Comparison of ENCODE assay signal across 9 mouse cellular contexts in genomic region chr6:141333245-141333644, GRCm38 (mm10).
DNase-seq lines count a peak whose midpoint lies in the region; ATAC-seq and TF ChIP-seq lines count a peak whose summit lies in the region.
"Had no signal": no experiment of that assay in that cellular context is flagged by ENCODE, and none has a peak within 500 bp of the region (broad histone marks: within the 10 kb centered on the region; RNA-seq: fewer than 3 reads in every experiment).

No protein-coding gene starts in this region.

- no peak for TF ChIP-seq CTCF in kidney, postnatal 0 days (IDR thresholded peaks at IDR 0.05; ENCODE audit: low read depth)
- no peak for TF ChIP-seq CTCF in forebrain, postnatal 0 days (IDR thresholded peaks at IDR 0.05; ENCODE audit: low read depth)

- no peak overlapping the region for H3K27ac ChIP-seq in limb, embryonic 11.5 days (replicated peaks; ENCODE audit: low read depth, low read length)
- no peak overlapping the region for H3K27ac ChIP-seq in limb, embryonic 10.5 days
- H3K27ac ChIP-seq in kidney, postnatal 0 days, result no peak overlapping the region
- H3K27ac ChIP-seq in forebrain, postnatal 0 days (ENCODE audit: low read depth, low read length), result no peak overlapping the region
- H3K27ac ChIP-seq in midbrain, embryonic 10.5 days (replicated peaks), result no peak overlapping the region

- ATAC-seq in limb, embryonic 11.5 days (ENCODE audit: insufficient number of reproducible peaks, low FRiP score, low TSS enrichment, low read depth), result peak; percentile 47; the same call in 1 of the 2 replicates
- ATAC-seq in kidney, postnatal 0 days (replicated peaks; ENCODE audit: low FRiP score, low read depth), result peak; percentile 83; the same call in 1 of the 2 replicates
- no peak for ATAC-seq in forebrain, postnatal 0 days

- H3K4me3 ChIP-seq in limb, embryonic 11.5 days (ENCODE audit: low read depth, low read length), result no peak overlapping the region
- no peak overlapping the region for H3K4me3 ChIP-seq in limb, embryonic 10.5 days
- no peak overlapping the region for H3K4me3 ChIP-seq in kidney, postnatal 0 days (replicated peaks; ENCODE audit: low read depth, low read length)
- no peak overlapping the region for H3K4me3 ChIP-seq in forebrain, postnatal 0 days (ENCODE audit: low read depth, low read length)
- H3K4me3 ChIP-seq in midbrain, embryonic 10.5 days, result no peak overlapping the region

- H3K27me3 ChIP-seq in limb, embryonic 11.5 days (ENCODE audit: control insufficient read depth, insufficient read depth, low read length), result no peaks in the 10 kb centered on the region
- no peaks in the 10 kb centered on the region for H3K27me3 ChIP-seq in limb, embryonic 10.5 days (ENCODE audit: low read depth, poor library complexity, severe bottlenecking)
- no peaks in the 10 kb centered on the region for H3K27me3 ChIP-seq in kidney, postnatal 0 days (ENCODE audit: insufficient read depth, low read length)
- H3K27me3 ChIP-seq in forebrain, postnatal 0 days (ENCODE audit: insufficient read depth, low read length), result no peaks in the 10 kb centered on the region
- H3K27me3 ChIP-seq in midbrain, embryonic 10.5 days (ENCODE audit: low read depth, poor library complexity, severe bottlenecking), result no peaks in the 10 kb centered on the region

- H3K4me2 ChIP-seq in limb, embryonic 11.5 days (ENCODE audit: low read depth, severe bottlenecking), result no peak overlapping the region
- no peak overlapping the region for H3K4me2 ChIP-seq in kidney, postnatal 0 days (ENCODE audit: low read length)
- no peak overlapping the region for H3K4me2 ChIP-seq in forebrain, postnatal 0 days (ENCODE audit: low read depth)

- WGBS in limb, embryonic 11.5 days, result 63% methylated on average over 3 of the region's 3 CpGs
- WGBS in limb, embryonic 10.5 days, result 74% methylated on average over 3 of the region's 3 CpGs
- 29% methylated on average over 3 of the region's 3 CpGs for WGBS in kidney, postnatal 0 days
- WGBS in forebrain, postnatal 0 days, result 51% methylated on average over 3 of the region's 3 CpGs
- WGBS in midbrain, embryonic 10.5 days, result 73% methylated on average over 3 of the region's 3 CpGs

- DNase-seq in limb, embryonic 11.5 days (ENCODE audit: low spot score), result no peak
- no peak for DNase-seq in limb, embryonic 10.5 days (ENCODE audit: low spot score)
- DNase-seq in heart, adult 9 months (ENCODE audit: low spot score in 2 of 2), result peak; percentile 90
- peak; percentile 90 for DNase-seq in kidney, postnatal 0 days (ENCODE audit: low spot score)
- peak; percentile 89 for DNase-seq in lung, postnatal 36 days
- no peak for DNase-seq in forebrain, postnatal 0 days
- no peak for DNase-seq in midbrain, embryonic 10.5 days (ENCODE audit: low spot score)
- no peak for DNase-seq in frontal cortex, postnatal 25 days (ENCODE audit: low spot score in 2 of 2)
- DNase-seq: thymus, postnatal 14 days had no signal

- H3K9me3 ChIP-seq in limb, embryonic 11.5 days (ENCODE audit: control insufficient read depth, low read length), result no peaks in the 10 kb centered on the region
- H3K9me3 ChIP-seq in limb, embryonic 10.5 days (replicated peaks), result no peaks in the 10 kb centered on the region
- H3K9me3 ChIP-seq in kidney, postnatal 0 days (replicated peaks; ENCODE audit: low read length), result no peaks in the 10 kb centered on the region
- H3K9me3 ChIP-seq in forebrain, postnatal 0 days (ENCODE audit: low read length), result no peaks in the 10 kb centered on the region
- H3K9me3 ChIP-seq in midbrain, embryonic 10.5 days (replicated peaks), result no peaks in the 10 kb centered on the region

- no peaks in the 10 kb centered on the region for H3K4me1 ChIP-seq in limb, embryonic 11.5 days (ENCODE audit: control insufficient read depth, insufficient read depth, low read length)
- no peaks in the 10 kb centered on the region for H3K4me1 ChIP-seq in limb, embryonic 10.5 days
- H3K4me1 ChIP-seq in kidney, postnatal 0 days (replicated peaks; ENCODE audit: insufficient read depth, low read length), result no peaks in the 10 kb centered on the region
- no peaks in the 10 kb centered on the region for H3K4me1 ChIP-seq in forebrain, postnatal 0 days (ENCODE audit: insufficient read depth)
- no peaks in the 10 kb centered on the region for H3K4me1 ChIP-seq in midbrain, embryonic 10.5 days

- no peaks in the 10 kb centered on the region for H3K36me3 ChIP-seq in limb, embryonic 11.5 days (ENCODE audit: control insufficient read depth, insufficient read depth, low read length)
- H3K36me3 ChIP-seq in limb, embryonic 10.5 days, result no peaks in the 10 kb centered on the region
- H3K36me3 ChIP-seq in kidney, postnatal 0 days (ENCODE audit: insufficient read depth, low read length), result no peaks in the 10 kb centered on the region
- no peaks in the 10 kb centered on the region for H3K36me3 ChIP-seq in forebrain, postnatal 0 days (ENCODE audit: insufficient read depth)
- H3K36me3 ChIP-seq in midbrain, embryonic 10.5 days, result no peaks in the 10 kb centered on the region

- no peak overlapping the region for H3K9ac ChIP-seq in limb, embryonic 11.5 days (ENCODE audit: low read length)
- H3K9ac ChIP-seq in kidney, postnatal 0 days (ENCODE audit: low read depth, low read length), result no peak overlapping the region
- no peak overlapping the region for H3K9ac ChIP-seq in forebrain, postnatal 0 days

Comparison
In these comparisons a context has a peak if more than half of its experiments do, and no peak if none do; other contexts are left out.
1. DNase-seq: peak in heart, adult 9 months (2 of 2), kidney, postnatal 0 days (single experiment) and lung, postnatal 36 days (single experiment); none in limb, embryonic 11.5 days (single experiment), limb, embryonic 10.5 days (single experiment), forebrain, postnatal 0 days (single experiment), midbrain, embryonic 10.5 days (single experiment) and frontal cortex, postnatal 25 days (0 of 2).